Mouse (Mus musculus) thymus, postnatal 0 days (tissue): Measurements from ENCODE around the gene Vav3. TPM values are rescaled to one million over a fixed set of nuclear protein-coding genes. Genes with fewer than 3 reads are reported as not detected.
"Not testable (repeated sequence)": the region's sequence is repeated elsewhere in the genome, so short reads cannot be mapped to it uniquely, and the experiment has no call there.

Experiments
- DNase-seq: peaks from one replicate; pipeline ENCODE4 v3.0.0-alpha.2; 2015; ENCODE audit warnings: low spot score
- polyA plus RNA-seq: library from polyadenylated mRNA; unstranded; fragments of >200 nt; fragmentation: Nextera tagmentation; extraction: Ambion mirVana; gene quantifications from 2 replicates; pipeline ENCODE4 v1.2.1, GENCODE M21; 2015

The Vav3 gene
- polyA plus RNA-seq, 1 experiment from 2014 or later = 7.4 TPM

- DNase-seq = no peak
Measured at GRCm38 (mm10) chr3:109438552-109438951, 98.1 kb downstream of the Vav3 start.

GRCm38 (mm10) chr3:109439253-109439652, 98.8 kb downstream of the Vav3 start:
- DNase-seq = no peak

- no peak for DNase-seq
Measured at GRCm38 (mm10) chr3:109440001-109440400, 99.5 kb downstream of the Vav3 start.

GRCm38 (mm10) chr3:109444077-109444476, 103.6 kb downstream of the Vav3 start:
- no peak for DNase-seq

DNA sequence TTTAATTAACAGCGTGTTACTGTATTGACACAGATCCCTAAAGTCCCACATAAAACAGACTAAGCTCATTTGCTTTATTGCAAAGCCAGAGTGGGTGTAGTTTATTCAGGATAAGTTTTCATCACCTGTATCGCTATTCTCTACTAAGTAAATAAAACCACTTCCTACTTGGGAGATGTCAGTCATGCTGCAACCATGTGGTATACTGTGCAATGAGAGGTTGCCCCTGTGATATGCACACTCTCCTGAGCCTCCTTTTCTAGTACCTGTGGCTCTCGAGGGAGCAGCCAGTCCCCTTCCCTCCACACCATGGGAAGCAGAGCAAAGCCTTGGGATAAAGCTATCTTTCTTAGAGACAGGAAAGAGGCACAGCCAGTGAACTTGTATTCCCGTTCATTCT, 106.5 kb downstream of the Vav3 start:
- DNase-seq = no peak

GRCm38 (mm10) chr3:109448249-109448648, 107.8 kb downstream of the Vav3 start:
- DNase-seq = not testable (repeated sequence)

DNA sequence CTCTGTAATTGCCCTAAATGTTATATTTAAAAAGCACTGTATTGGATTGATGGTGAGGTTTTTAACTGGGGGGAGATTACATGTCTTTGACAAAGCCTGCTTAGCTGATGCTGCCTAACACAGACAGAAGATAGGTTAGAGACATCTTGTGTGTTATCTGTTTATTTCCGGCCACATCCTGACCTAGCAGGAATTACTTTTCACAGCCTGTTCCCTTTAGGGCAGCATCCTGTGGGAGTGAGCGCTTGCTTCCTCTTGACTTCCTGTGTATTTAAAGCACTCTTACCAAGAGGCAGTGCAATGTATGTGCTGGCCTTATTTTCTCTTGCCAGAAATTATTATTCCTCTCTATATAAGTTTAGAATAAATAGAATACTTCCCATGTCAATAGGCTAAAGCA, 111.5 kb downstream of the Vav3 start:
- DNase-seq = no peak

- DNase-seq = no peak
Measured at GRCm38 (mm10) chr3:109454633-109455032, 114.2 kb downstream of the Vav3 start.

DNA sequence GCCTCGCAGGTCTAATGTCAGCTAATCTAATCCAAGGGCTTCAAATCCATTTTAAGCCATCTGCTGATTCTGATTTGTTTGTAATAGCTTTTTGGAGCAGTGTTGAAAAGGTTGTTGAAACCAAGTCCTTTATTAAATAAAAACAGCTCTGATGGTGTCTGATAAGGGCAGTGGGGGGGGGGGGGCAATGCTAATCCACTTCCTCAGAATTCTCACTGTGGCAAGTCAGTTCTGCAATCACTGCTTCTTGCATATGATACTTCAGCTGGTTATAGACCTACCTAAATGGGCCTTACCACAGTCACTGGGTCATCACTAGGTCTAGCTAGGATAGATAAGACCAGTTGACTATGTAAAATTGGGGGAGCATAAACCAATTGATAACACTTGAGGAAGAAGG, 115.9 kb downstream of the Vav3 start:
- no peak for DNase-seq

DNA sequence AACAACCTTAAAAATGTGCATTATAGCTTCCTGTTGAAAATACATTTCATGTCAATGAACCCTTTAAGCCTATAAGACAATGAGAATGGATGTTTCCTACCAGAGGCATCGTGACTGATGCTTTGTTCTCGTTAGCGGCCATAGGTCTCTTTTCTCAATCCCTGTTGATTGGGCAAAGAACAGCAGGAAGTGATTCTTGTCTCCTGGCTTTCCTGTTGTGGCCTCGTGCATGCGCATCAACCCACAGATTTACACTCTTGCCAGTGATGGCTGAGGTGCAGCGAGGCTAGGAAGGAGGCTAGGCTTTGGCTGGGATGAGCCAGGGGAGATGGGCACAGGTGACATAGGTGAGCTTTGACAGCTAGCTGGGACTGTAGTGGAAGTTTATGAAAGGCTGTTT, 123.2 kb downstream of the Vav3 start:
- no peak for DNase-seq

- DNase-seq = no peak
Measured at GRCm38 (mm10) chr3:109464600-109464999, 124.1 kb downstream of the Vav3 start.

- no peak for DNase-seq
Measured at GRCm38 (mm10) chr3:109466541-109466940, 126.1 kb downstream of the Vav3 start.

GRCm38 (mm10) chr3:109467288-109467687, 126.8 kb downstream of the Vav3 start:
- DNase-seq = no peak

DNA sequence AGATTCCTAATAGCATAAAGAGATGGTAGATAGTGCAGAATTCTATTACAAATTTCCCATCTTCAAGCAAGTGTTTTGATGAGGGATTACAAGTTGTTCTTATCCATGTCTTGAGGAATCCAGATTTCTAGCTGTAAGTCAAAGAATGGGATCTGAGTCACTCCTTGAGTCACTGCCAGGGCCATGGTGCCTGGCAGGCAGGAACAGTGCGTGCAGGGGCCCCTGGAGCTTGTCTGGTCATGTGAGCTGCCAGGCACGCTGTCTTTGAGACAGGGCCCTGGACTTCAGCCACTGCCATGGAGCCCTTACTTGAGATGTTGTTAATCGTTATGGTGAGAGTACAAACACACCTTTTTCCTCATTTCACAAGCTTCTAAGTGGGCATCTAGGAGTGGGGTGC, 129.0 kb downstream of the Vav3 start:
- DNase-seq = no peak

DNA sequence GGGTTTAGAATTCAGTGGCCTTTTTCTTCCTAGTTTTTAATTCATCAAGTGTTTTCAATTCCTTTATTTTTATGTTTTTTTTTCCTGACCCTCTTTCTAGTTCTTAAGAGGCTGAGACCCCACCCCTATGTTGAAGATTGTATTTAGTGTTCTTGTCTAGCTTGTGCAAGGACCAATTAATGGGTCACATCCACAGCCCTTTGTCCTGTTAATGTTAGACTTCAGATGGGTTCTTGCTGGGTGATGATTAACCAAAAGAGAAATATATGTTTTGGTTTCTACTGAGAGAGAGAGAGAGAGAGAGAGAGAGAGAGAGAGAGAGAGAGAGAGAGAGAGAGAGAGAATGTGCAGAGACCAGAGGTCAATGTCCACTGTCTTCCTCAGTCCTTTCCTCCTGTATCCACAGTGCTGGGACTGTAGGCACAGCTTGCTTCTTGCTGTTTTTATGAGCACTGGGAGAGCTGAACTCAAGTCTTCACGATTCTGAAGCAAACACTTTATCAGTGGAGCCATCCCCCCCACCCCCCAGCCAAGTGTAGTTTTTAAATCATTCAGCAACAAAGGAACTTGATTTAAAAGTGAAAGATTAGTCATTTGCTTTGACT, 130.3 kb downstream of the Vav3 start:
- DNase-seq = no peak

DNA sequence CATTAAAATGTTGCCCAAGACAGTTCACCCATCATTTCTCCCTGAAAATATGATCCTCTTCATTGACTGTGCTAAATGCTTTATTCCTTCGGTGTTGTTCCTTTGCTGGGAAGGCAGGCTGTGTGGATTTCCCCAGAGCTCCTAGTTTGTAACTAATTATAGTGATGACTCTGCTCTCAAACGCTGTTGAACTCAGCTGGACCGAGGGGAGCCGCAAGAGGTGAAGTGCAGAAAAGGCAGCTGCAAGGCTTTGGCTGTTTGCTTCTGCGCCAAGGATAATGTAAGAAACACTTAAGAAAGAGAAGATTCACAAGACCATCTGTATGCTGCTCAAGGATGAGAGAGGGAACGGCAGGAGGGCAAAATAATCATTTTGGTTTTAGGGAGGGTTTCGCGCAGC, 136.1 kb downstream of the Vav3 start:
- no peak for DNase-seq

- DNase-seq = no peak
Measured at GRCm38 (mm10) chr3:109478297-109478696, 137.8 kb downstream of the Vav3 start.

- DNase-seq = no peak
Measured at GRCm38 (mm10) chr3:109480625-109481024, 140.2 kb downstream of the Vav3 start.

DNA sequence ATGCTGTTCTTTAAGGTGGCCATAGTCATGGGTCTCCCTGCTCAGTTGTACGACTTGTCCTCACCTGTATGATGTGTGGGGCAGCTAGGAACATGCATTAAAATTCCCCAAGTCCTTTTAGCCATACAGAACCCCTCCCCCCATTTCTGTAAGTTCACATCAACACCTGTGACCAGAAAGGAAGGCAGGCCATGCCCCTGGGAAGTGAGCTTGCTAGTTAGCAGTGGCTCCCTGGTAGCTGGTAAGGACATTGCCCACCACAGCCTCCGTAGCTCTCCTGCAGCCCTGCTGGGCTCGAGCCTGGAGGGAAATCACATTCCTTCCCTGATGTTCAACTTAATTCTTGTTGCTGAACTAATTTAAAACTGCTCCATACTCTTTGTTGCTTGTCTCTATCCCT, 146.3 kb downstream of the Vav3 start:
- DNase-seq = no peak

DNA sequence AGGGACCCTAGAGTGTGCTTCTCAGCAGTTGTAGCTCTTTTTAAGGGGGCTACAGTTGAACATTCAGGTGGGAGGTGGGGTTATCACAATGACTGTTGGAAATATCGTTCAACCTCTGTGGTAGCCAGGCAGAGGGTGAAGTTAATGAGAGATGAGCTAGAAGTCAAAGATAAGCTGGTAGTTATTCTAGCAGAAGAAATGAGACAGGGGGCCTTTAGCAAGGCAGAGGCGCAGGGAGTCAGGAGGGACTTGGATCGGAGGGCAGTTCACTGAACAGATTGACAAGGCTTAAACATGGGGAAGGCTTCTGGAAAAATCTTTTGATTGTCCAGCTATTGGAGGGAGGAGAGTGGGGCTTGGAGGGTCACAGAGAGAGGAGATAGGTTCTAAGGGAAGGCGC, 147.4 kb downstream of the Vav3 start:
- DNase-seq = no peak

- no peak for DNase-seq
Measured at GRCm38 (mm10) chr3:109488750-109489171, 148.3 kb downstream of the Vav3 start.

- DNase-seq = no peak
Measured at GRCm38 (mm10) chr3:109490561-109491296, 150.3 kb downstream of the Vav3 start.

GRCm38 (mm10) chr3:109491568-109491967, 151.1 kb downstream of the Vav3 start:
- peak; percentile 74 for DNase-seq
